Mouse (Mus musculus): ENCODE results near the gene Fam89a. TPM values are rescaled to one million over a fixed set of nuclear protein-coding genes. Genes with fewer than 3 reads are reported as not detected.

Gene Fam89a
- polyA plus RNA-seq, 1 experiment = 6.9 TPM

GRCm38 (mm10) chr8:124752325-124752862, 762 bp upstream of the Fam89a start:
- no peaks in the 10 kb centered on the region for H3K9me3 ChIP-seq (replicated peaks; ENCODE audit: control insufficient read depth, insufficient read depth, low read length, poor library complexity, severe bottlenecking)
- no peaks in the 10 kb centered on the region for H3K4me1 ChIP-seq (ENCODE audit: control insufficient read depth, insufficient read depth, low read length)
- H3K36me3 ChIP-seq (ENCODE audit: control insufficient read depth, insufficient read depth, low read length, poor library complexity, severe bottlenecking) = no peaks in the 10 kb centered on the region
- TF ChIP-seq POLR2A (IDR thresholded peaks at IDR 0.05; ENCODE audit: insufficient read depth, low read length) (no peak), EP300 (IDR thresholded peaks at IDR 0.05; ENCODE audit: insufficient read depth, low read depth, low read length) (no peak), CTCF (IDR thresholded peaks at IDR 0.05; ENCODE audit: low read depth, low read length) (no peak)
- peaks cover 6% of the 10 kb centered on the region for H3K27me3 ChIP-seq (ENCODE audit: control insufficient read depth, insufficient read depth, low read length, poor library complexity, severe bottlenecking)
- H3K4me3 ChIP-seq (ENCODE audit: low read depth, low read length) = peak overlapping the region; percentile 50
- H3K27ac ChIP-seq (ENCODE audit: insufficient read depth, low read length) = no peak overlapping the region
- H3K9ac ChIP-seq (ENCODE audit: low read depth, poor library complexity, severe bottlenecking) = no peak overlapping the region

- Histone ChIP-seq H3K4me1 (ENCODE audit: control insufficient read depth, insufficient read depth, low read length) (no peaks in the 10 kb centered on the region), H3K9ac (ENCODE audit: low read depth, poor library complexity, severe bottlenecking) (peak overlapping the region; percentile 80), H3K36me3 (ENCODE audit: control insufficient read depth, insufficient read depth, low read length, poor library complexity, severe bottlenecking) (no peaks in the 10 kb centered on the region), H3K9me3 (replicated peaks; ENCODE audit: control insufficient read depth, insufficient read depth, low read length, poor library complexity, severe bottlenecking) (no peaks in the 10 kb centered on the region), H3K27ac (ENCODE audit: insufficient read depth, low read length) (no peak overlapping the region), H3K27me3 (ENCODE audit: control insufficient read depth, insufficient read depth, low read length, poor library complexity, severe bottlenecking) (peaks cover 6% of the 10 kb centered on the region), H3K4me3 (ENCODE audit: low read depth, low read length) (peak overlapping the region; percentile 68)
- TF ChIP-seq CTCF (IDR thresholded peaks at IDR 0.05; ENCODE audit: low read depth, low read length) (no peak), POLR2A (IDR thresholded peaks at IDR 0.05; ENCODE audit: insufficient read depth, low read length) (no peak), EP300 (IDR thresholded peaks at IDR 0.05; ENCODE audit: insufficient read depth, low read depth, low read length) (no peak)
These were observed 441 bp downstream of the Fam89a start for GRCm38 (mm10) chr8:124751191-124751590.

GRCm38 (mm10) chr8:124746661-124747060, 5.0 kb downstream of the Fam89a start:
- Histone ChIP-seq H3K27ac (ENCODE audit: insufficient read depth, low read length) (no peak overlapping the region), H3K4me1 (ENCODE audit: control insufficient read depth, insufficient read depth, low read length) (no peaks in the 10 kb centered on the region), H3K36me3 (ENCODE audit: control insufficient read depth, insufficient read depth, low read length, poor library complexity, severe bottlenecking) (no peaks in the 10 kb centered on the region), H3K4me3 (ENCODE audit: low read depth, low read length) (no peak overlapping the region), H3K27me3 (ENCODE audit: control insufficient read depth, insufficient read depth, low read length, poor library complexity, severe bottlenecking) (peaks cover 3% of the 10 kb centered on the region), H3K9ac (ENCODE audit: low read depth, poor library complexity, severe bottlenecking) (no peak overlapping the region), H3K9me3 (replicated peaks; ENCODE audit: control insufficient read depth, insufficient read depth, low read length, poor library complexity, severe bottlenecking) (no peaks in the 10 kb centered on the region)
- TF ChIP-seq POLR2A (IDR thresholded peaks at IDR 0.05; ENCODE audit: insufficient read depth, low read length) = no peak
- no peak for TF ChIP-seq EP300 (IDR thresholded peaks at IDR 0.05; ENCODE audit: insufficient read depth, low read depth, low read length)
- no peak for TF ChIP-seq CTCF (IDR thresholded peaks at IDR 0.05; ENCODE audit: low read depth, low read length)

GRCm38 (mm10) chr8:124739268-124739667, 12.4 kb downstream of the Fam89a start:
- Histone ChIP-seq H3K27me3 (ENCODE audit: control insufficient read depth, insufficient read depth, low read length, poor library complexity, severe bottlenecking) (no peaks in the 10 kb centered on the region), H3K9me3 (replicated peaks; ENCODE audit: control insufficient read depth, insufficient read depth, low read length, poor library complexity, severe bottlenecking) (no peaks in the 10 kb centered on the region), H3K9ac (ENCODE audit: low read depth, poor library complexity, severe bottlenecking) (no peak overlapping the region), H3K27ac (ENCODE audit: insufficient read depth, low read length) (no peak overlapping the region), H3K36me3 (ENCODE audit: control insufficient read depth, insufficient read depth, low read length, poor library complexity, severe bottlenecking) (peaks cover 6% of the 10 kb centered on the region; the same call in 1 of the 2 replicates), H3K4me1 (ENCODE audit: control insufficient read depth, insufficient read depth, low read length) (no peaks in the 10 kb centered on the region), H3K4me3 (ENCODE audit: low read depth, low read length) (no peak overlapping the region)
- TF ChIP-seq EP300 (IDR thresholded peaks at IDR 0.05; ENCODE audit: insufficient read depth, low read depth, low read length) (no peak), CTCF (IDR thresholded peaks at IDR 0.05; ENCODE audit: low read depth, low read length) (peak; percentile 66), POLR2A (IDR thresholded peaks at IDR 0.05; ENCODE audit: insufficient read depth, low read length) (no peak)

GRCm38 (mm10) chr8:124735371-124735911, 16.2 kb downstream of the Fam89a start:
- TF ChIP-seq EP300 (IDR thresholded peaks at IDR 0.05; ENCODE audit: insufficient read depth, low read depth, low read length) (no peak), CTCF (IDR thresholded peaks at IDR 0.05; ENCODE audit: low read depth, low read length) (no peak), POLR2A (IDR thresholded peaks at IDR 0.05; ENCODE audit: insufficient read depth, low read length) (no peak)
- H3K9ac ChIP-seq (ENCODE audit: low read depth, poor library complexity, severe bottlenecking) = no peak overlapping the region
- H3K36me3 ChIP-seq (ENCODE audit: control insufficient read depth, insufficient read depth, low read length, poor library complexity, severe bottlenecking) = peaks cover 23% of the 10 kb centered on the region
- H3K27me3 ChIP-seq (ENCODE audit: control insufficient read depth, insufficient read depth, low read length, poor library complexity, severe bottlenecking) = no peaks in the 10 kb centered on the region
- H3K4me3 ChIP-seq (ENCODE audit: low read depth, low read length) = no peak overlapping the region
- no peaks in the 10 kb centered on the region for H3K4me1 ChIP-seq (ENCODE audit: control insufficient read depth, insufficient read depth, low read length)
- H3K27ac ChIP-seq (ENCODE audit: insufficient read depth, low read length) = no peak overlapping the region
- no peaks in the 10 kb centered on the region for H3K9me3 ChIP-seq (replicated peaks; ENCODE audit: control insufficient read depth, insufficient read depth, low read length, poor library complexity, severe bottlenecking)

- Histone ChIP-seq H3K4me1 (ENCODE audit: control insufficient read depth, insufficient read depth, low read length) (no peaks in the 10 kb centered on the region), H3K9ac (ENCODE audit: low read depth, poor library complexity, severe bottlenecking) (no peak overlapping the region), H3K27me3 (ENCODE audit: control insufficient read depth, insufficient read depth, low read length, poor library complexity, severe bottlenecking) (no peaks in the 10 kb centered on the region), H3K27ac (ENCODE audit: insufficient read depth, low read length) (no peak overlapping the region), H3K4me3 (ENCODE audit: low read depth, low read length) (no peak overlapping the region), H3K36me3 (ENCODE audit: control insufficient read depth, insufficient read depth, low read length, poor library complexity, severe bottlenecking) (peaks cover 38% of the 10 kb centered on the region), H3K9me3 (replicated peaks; ENCODE audit: control insufficient read depth, insufficient read depth, low read length, poor library complexity, severe bottlenecking) (no peaks in the 10 kb centered on the region)
- TF ChIP-seq CTCF (IDR thresholded peaks at IDR 0.05; ENCODE audit: low read depth, low read length) = no peak
- TF ChIP-seq POLR2A (IDR thresholded peaks at IDR 0.05; ENCODE audit: insufficient read depth, low read length) = no peak
- TF ChIP-seq EP300 (IDR thresholded peaks at IDR 0.05; ENCODE audit: insufficient read depth, low read depth, low read length) = no peak
These were observed 18.8 kb downstream of the Fam89a start for GRCm38 (mm10) chr8:124732828-124733227.

Measured in ES-Bruce4 (cell line).